ENCODE assay signal across 12 mouse cellular contexts in genomic region chr16:41557104-41557503, GRCm38 (mm10).
DNase-seq lines count a peak whose midpoint lies in the region; ATAC-seq and TF ChIP-seq lines count a peak whose summit lies in the region.
"Had no signal": no experiment of that assay in that cellular context is flagged by ENCODE, and none has a peak within 500 bp of the region (broad histone marks: within the 10 kb centered on the region; RNA-seq: fewer than 3 reads in every experiment).

No protein-coding gene starts in this region.

- no peak overlapping the region for H3K9ac ChIP-seq in limb, embryonic 14.5 days (ENCODE audit: low read depth, low read length, severe bottlenecking)
- no peak overlapping the region for H3K9ac ChIP-seq in liver, embryonic 12.5 days
- H3K9ac ChIP-seq: forebrain, postnatal 0 days; heart, embryonic 13.5 days had no signal

- peaks cover 2% of the 10 kb centered on the region; the same call in 1 of the 2 replicates for H3K4me1 ChIP-seq in limb, embryonic 14.5 days (ENCODE audit: control insufficient read depth, insufficient read depth, low read length)
- peaks cover 3% of the 10 kb centered on the region for H3K4me1 ChIP-seq in limb, embryonic 10.5 days
- H3K4me1 ChIP-seq in liver, embryonic 12.5 days: no peaks in the 10 kb centered on the region
- H3K4me1 ChIP-seq: heart, embryonic 13.5 days had no signal

- H3K4me2 ChIP-seq in limb, embryonic 14.5 days (replicated peaks; ENCODE audit: low read depth, low read length, severe bottlenecking): no peak overlapping the region
- no peak overlapping the region for H3K4me2 ChIP-seq in liver, embryonic 12.5 days
- H3K4me2 ChIP-seq: heart, embryonic 13.5 days had no signal

- H3K36me3 ChIP-seq in limb, embryonic 14.5 days (ENCODE audit: control insufficient read depth, insufficient read depth, low read length): no peaks in the 10 kb centered on the region
- H3K36me3 ChIP-seq in limb, embryonic 10.5 days: no peaks in the 10 kb centered on the region
- H3K36me3 ChIP-seq in liver, embryonic 12.5 days: no peaks in the 10 kb centered on the region
- H3K36me3 ChIP-seq: heart, embryonic 13.5 days had no signal

- no peak for ATAC-seq in limb, embryonic 14.5 days (ENCODE audit: low FRiP score, low read depth)
- ATAC-seq in liver, embryonic 12.5 days: no peak
- ATAC-seq: forebrain, postnatal 0 days had no signal

- TF ChIP-seq POLR2A in limb, embryonic 14.5 days (IDR thresholded peaks at IDR 0.05; ENCODE audit: borderline replicate concordance, extremely low read depth, insufficient read depth, insufficient read length): no peak

- no peak overlapping the region for H3K4me3 ChIP-seq in limb, embryonic 14.5 days (replicated peaks; ENCODE audit: low read length)
- H3K4me3 ChIP-seq in limb, embryonic 10.5 days: no peak overlapping the region
- no peak overlapping the region for H3K4me3 ChIP-seq in liver, embryonic 12.5 days
- H3K4me3 ChIP-seq: heart, embryonic 13.5 days had no signal

- H3K27ac ChIP-seq in limb, embryonic 14.5 days (replicated peaks; ENCODE audit: low read depth, low read length): no peak overlapping the region
- H3K27ac ChIP-seq in limb, embryonic 10.5 days: no peak overlapping the region
- H3K27ac ChIP-seq in liver, embryonic 12.5 days: no peak overlapping the region
- H3K27ac ChIP-seq: heart, embryonic 13.5 days had no signal

- DNase-seq in gastrocnemius, adult 18-20 months (ENCODE audit: low spot score): peak; percentile 3
- no peak for DNase-seq in gastrocnemius, postnatal 25 days
- DNase-seq in limb, embryonic 14.5 days (ENCODE audit: low spot score): peak; percentile 16
- no peak for DNase-seq in limb, embryonic 10.5 days (ENCODE audit: low spot score)
- DNase-seq in cerebellum, postnatal 25 days: peak; percentile 60 to 80
- no peak for DNase-seq in liver
- DNase-seq in thymus, postnatal 10 days (ENCODE audit: low spot score in 2 of 2): no peak
- DNase-seq: forebrain, postnatal 0 days; kidney, postnatal 4 days; layer of hippocampus, postnatal 36 days had no signal

- no peaks in the 10 kb centered on the region for H3K27me3 ChIP-seq in limb, embryonic 14.5 days (ENCODE audit: control insufficient read depth, insufficient read depth, low read length)
- H3K27me3 ChIP-seq in limb, embryonic 10.5 days (ENCODE audit: low read depth, poor library complexity, severe bottlenecking): no peaks in the 10 kb centered on the region
- no peaks in the 10 kb centered on the region for H3K27me3 ChIP-seq in liver, embryonic 12.5 days (replicated peaks)
- H3K27me3 ChIP-seq: heart, embryonic 13.5 days had no signal

- no peaks in the 10 kb centered on the region for H3K9me3 ChIP-seq in limb, embryonic 14.5 days (ENCODE audit: control insufficient read depth, low read length)
- no peaks in the 10 kb centered on the region for H3K9me3 ChIP-seq in limb, embryonic 10.5 days (replicated peaks)
- H3K9me3 ChIP-seq in liver, embryonic 12.5 days (replicated peaks): no peaks in the 10 kb centered on the region
- H3K9me3 ChIP-seq: heart, embryonic 13.5 days had no signal

Comparison
In these comparisons a context has a peak if more than half of its experiments do, and no peak if none do; other contexts are left out.
1. DNase-seq: peak in gastrocnemius, adult 18-20 months (single experiment), limb, embryonic 14.5 days (single experiment) and cerebellum, postnatal 25 days (2 of 2); none in gastrocnemius, postnatal 25 days (single experiment), limb, embryonic 10.5 days (single experiment), liver (single experiment) and thymus, postnatal 10 days (0 of 2).